Mouse (Mus musculus): ENCODE results near the gene Zfp704. TPM values are rescaled to one million over a fixed set of nuclear protein-coding genes. Genes with fewer than 3 reads are reported as not detected.
"Not testable (repeated sequence)": the region's sequence is repeated elsewhere in the genome, so short reads cannot be mapped to it uniquely, and the experiment has no call there.

Zfp704 gene
- polyA plus RNA-seq, 1 experiment from 2014 or later, result 10.2 TPM

GRCm38 (mm10) chr3:9573581-9573980 is 36.3 kb downstream of the Zfp704 start:
- Histone ChIP-seq H3K9me3 (ENCODE audit: control insufficient read depth, low read length) (0 out of 2 replicates have a peak, but pooled peaks cover 2% of the 10 kb centered on the region), H3K4me2 (ENCODE audit: low read depth, severe bottlenecking) (no peak overlapping the region), H3K36me3 (ENCODE audit: control insufficient read depth, insufficient read depth, low read length) (no peaks in the 10 kb centered on the region), H3K27me3 (ENCODE audit: control insufficient read depth, insufficient read depth, low read length) (no peaks in the 10 kb centered on the region), H3K27ac (replicated peaks; ENCODE audit: low read depth, low read length) (no peak overlapping the region), H3K4me1 (ENCODE audit: control insufficient read depth, insufficient read depth, low read length) (peaks cover 33% of the 10 kb centered on the region), H3K4me3 (ENCODE audit: low read depth, low read length) (no peak overlapping the region), H3K9ac (ENCODE audit: low read length) (no peak overlapping the region)
- ATAC-seq (ENCODE audit: insufficient number of reproducible peaks, low FRiP score, low TSS enrichment, low read depth) (peak; percentile 72; the same call in 1 of the 2 replicates), DNase-seq (ENCODE audit: low spot score) (peak; percentile 67)
- whole genome bisulfite sequencing, result 18% methylated on average over 6 of the region's 6 CpGs

GRCm38 (mm10) chr3:9572261-9572660 is 37.6 kb downstream of the Zfp704 start:
- DNase-seq (ENCODE audit: low spot score) (no peak), ATAC-seq (ENCODE audit: insufficient number of reproducible peaks, low FRiP score, low TSS enrichment, low read depth) (no peak)
- Histone ChIP-seq H3K4me1 (ENCODE audit: control insufficient read depth, insufficient read depth, low read length) (peaks cover 37% of the 10 kb centered on the region), H3K27me3 (ENCODE audit: control insufficient read depth, insufficient read depth, low read length) (no peaks in the 10 kb centered on the region), H3K4me2 (ENCODE audit: low read depth, severe bottlenecking) (no peak overlapping the region), H3K4me3 (ENCODE audit: low read depth, low read length) (no peak overlapping the region), H3K36me3 (ENCODE audit: control insufficient read depth, insufficient read depth, low read length) (no peaks in the 10 kb centered on the region), H3K9ac (ENCODE audit: low read length) (no peak overlapping the region), H3K27ac (replicated peaks; ENCODE audit: low read depth, low read length) (no peak overlapping the region), H3K9me3 (ENCODE audit: control insufficient read depth, low read length) (0 out of 2 replicates have a peak, but pooled peaks cover 2% of the 10 kb centered on the region)
- WGBS, result 88% methylated on average over 8 of the region's 8 CpGs

- ATAC-seq (ENCODE audit: insufficient number of reproducible peaks, low FRiP score, low TSS enrichment, low read depth), result no peak
- H3K4me1 ChIP-seq (ENCODE audit: control insufficient read depth, insufficient read depth, low read length), result peaks cover 22% of the 10 kb centered on the region
Observed at GRCm38 (mm10) chr3:9570782-9571181, 39.1 kb downstream of the Zfp704 start.

GRCm38 (mm10) chr3:9569706-9570105 is 40.2 kb downstream of the Zfp704 start:
- WGBS, result 79% methylated on average over 4 of the region's 4 CpGs
- not testable (repeated sequence) for H3K4me2 ChIP-seq (ENCODE audit: low read depth, severe bottlenecking); H3K27me3 ChIP-seq (ENCODE audit: control insufficient read depth, insufficient read depth, low read length); DNase-seq (ENCODE audit: low spot score); H3K27ac ChIP-seq (replicated peaks; ENCODE audit: low read depth, low read length); H3K36me3 ChIP-seq (ENCODE audit: control insufficient read depth, insufficient read depth, low read length); H3K9ac ChIP-seq (ENCODE audit: low read length); ATAC-seq (ENCODE audit: insufficient number of reproducible peaks, low FRiP score, low TSS enrichment, low read depth); H3K9me3 ChIP-seq (ENCODE audit: control insufficient read depth, low read length); H3K4me3 ChIP-seq (ENCODE audit: low read depth, low read length)
- peaks cover 12% of the 10 kb centered on the region for H3K4me1 ChIP-seq (ENCODE audit: control insufficient read depth, insufficient read depth, low read length)

More at GRCm38 (mm10) chr3:9570782-9571181, 39.1 kb downstream of the Zfp704 start:
- Histone ChIP-seq H3K4me2 (ENCODE audit: low read depth, severe bottlenecking) (no peak overlapping the region), H3K27me3 (ENCODE audit: control insufficient read depth, insufficient read depth, low read length) (no peaks in the 10 kb centered on the region), H3K27ac (replicated peaks; ENCODE audit: low read depth, low read length) (no peak overlapping the region), H3K4me3 (ENCODE audit: low read depth, low read length) (no peak overlapping the region), H3K9me3 (ENCODE audit: control insufficient read depth, low read length) (0 out of 2 replicates have a peak, but pooled peaks cover 2% of the 10 kb centered on the region), H3K9ac (ENCODE audit: low read length) (no peak overlapping the region), H3K36me3 (ENCODE audit: control insufficient read depth, insufficient read depth, low read length) (no peaks in the 10 kb centered on the region)
- DNase-seq (ENCODE audit: low spot score), result no peak
- 91% methylated on average over 4 of the region's 4 CpGs for WGBS

- WGBS, result 72% methylated on average over 10 of the region's 10 CpGs
- Histone ChIP-seq H3K4me1 (ENCODE audit: control insufficient read depth, insufficient read depth, low read length) (0 out of 2 replicates have a peak, but pooled peaks cover 6% of the 10 kb centered on the region), H3K4me2 (ENCODE audit: low read depth, severe bottlenecking) (no peak overlapping the region), H3K9me3 (ENCODE audit: control insufficient read depth, low read length) (no peaks in the 10 kb centered on the region), H3K27ac (replicated peaks; ENCODE audit: low read depth, low read length) (peak overlapping the region; percentile 14; the same call in 1 of the 2 replicates), H3K9ac (ENCODE audit: low read length) (no peak overlapping the region), H3K4me3 (ENCODE audit: low read depth, low read length) (no peak overlapping the region), H3K36me3 (ENCODE audit: control insufficient read depth, insufficient read depth, low read length) (no peaks in the 10 kb centered on the region), H3K27me3 (ENCODE audit: control insufficient read depth, insufficient read depth, low read length) (no peaks in the 10 kb centered on the region)
- no peak for ATAC-seq (ENCODE audit: insufficient number of reproducible peaks, low FRiP score, low TSS enrichment, low read depth)
- no peak for DNase-seq (ENCODE audit: low spot score)
Observed at GRCm38 (mm10) chr3:9568565-9569228, 41.2 kb downstream of the Zfp704 start.

GRCm38 (mm10) chr3:9567948-9568347 is 41.9 kb downstream of the Zfp704 start:
- no peaks in the 10 kb centered on the region for H3K36me3 ChIP-seq (ENCODE audit: control insufficient read depth, insufficient read depth, low read length)
- no peak overlapping the region for H3K9ac ChIP-seq (ENCODE audit: low read length)
- H3K9me3 ChIP-seq (ENCODE audit: control insufficient read depth, low read length), result no peaks in the 10 kb centered on the region
- no peaks in the 10 kb centered on the region for H3K27me3 ChIP-seq (ENCODE audit: control insufficient read depth, insufficient read depth, low read length)
- no peak overlapping the region for H3K4me2 ChIP-seq (ENCODE audit: low read depth, severe bottlenecking)
- ATAC-seq (ENCODE audit: insufficient number of reproducible peaks, low FRiP score, low TSS enrichment, low read depth) (no peak), DNase-seq (ENCODE audit: low spot score) (no peak)
- H3K27ac ChIP-seq (replicated peaks; ENCODE audit: low read depth, low read length), result no peak overlapping the region
- 0 out of 2 replicates have a peak, but pooled peaks cover 6% of the 10 kb centered on the region for H3K4me1 ChIP-seq (ENCODE audit: control insufficient read depth, insufficient read depth, low read length)
- no peak overlapping the region for H3K4me3 ChIP-seq (ENCODE audit: low read depth, low read length)
- WGBS, result 80% methylated on average over 8 of the region's 8 CpGs

GRCm38 (mm10) chr3:9566831-9567230 is 43.1 kb downstream of the Zfp704 start:
- no peak overlapping the region for H3K27ac ChIP-seq (replicated peaks; ENCODE audit: low read depth, low read length)
- no peaks in the 10 kb centered on the region for H3K36me3 ChIP-seq (ENCODE audit: control insufficient read depth, insufficient read depth, low read length)
- no peaks in the 10 kb centered on the region for H3K27me3 ChIP-seq (ENCODE audit: control insufficient read depth, insufficient read depth, low read length)
- H3K4me3 ChIP-seq (ENCODE audit: low read depth, low read length), result no peak overlapping the region
- H3K9me3 ChIP-seq (ENCODE audit: control insufficient read depth, low read length), result no peaks in the 10 kb centered on the region
- ATAC-seq (ENCODE audit: insufficient number of reproducible peaks, low FRiP score, low TSS enrichment, low read depth), result no peak
- DNase-seq (ENCODE audit: low spot score), result no peak
- no peak overlapping the region for H3K9ac ChIP-seq (ENCODE audit: low read length)
- 0 out of 2 replicates have a peak, but pooled peaks cover 6% of the 10 kb centered on the region for H3K4me1 ChIP-seq (ENCODE audit: control insufficient read depth, insufficient read depth, low read length)
- WGBS, result 82% methylated on average over 3 of the region's 3 CpGs
- no peak overlapping the region for H3K4me2 ChIP-seq (ENCODE audit: low read depth, severe bottlenecking)

GRCm38 (mm10) chr3:9563562-9563961 is 46.3 kb downstream of the Zfp704 start:
- DNase-seq (ENCODE audit: low spot score), result no peak
- Histone ChIP-seq H3K27me3 (ENCODE audit: control insufficient read depth, insufficient read depth, low read length) (no peaks in the 10 kb centered on the region), H3K9me3 (ENCODE audit: control insufficient read depth, low read length) (no peaks in the 10 kb centered on the region), H3K27ac (replicated peaks; ENCODE audit: low read depth, low read length) (no peak overlapping the region), H3K4me1 (ENCODE audit: control insufficient read depth, insufficient read depth, low read length) (0 out of 2 replicates have a peak, but pooled peaks cover 6% of the 10 kb centered on the region), H3K4me2 (ENCODE audit: low read depth, severe bottlenecking) (no peak overlapping the region), H3K36me3 (ENCODE audit: control insufficient read depth, insufficient read depth, low read length) (no peaks in the 10 kb centered on the region), H3K9ac (ENCODE audit: low read length) (no peak overlapping the region), H3K4me3 (ENCODE audit: low read depth, low read length) (no peak overlapping the region)
- WGBS, result 90% methylated on average over 7 of the region's 7 CpGs
- ATAC-seq (ENCODE audit: insufficient number of reproducible peaks, low FRiP score, low TSS enrichment, low read depth), result no peak
